Mouse (Mus musculus): ENCODE results near the gene Csf3. TPM values are rescaled to one million over a fixed set of nuclear protein-coding genes. Genes with fewer than 3 reads are reported as not detected.

The Csf3 gene
- polyA plus RNA-seq, 1 experiment from 2014 or later = not detected

- Histone ChIP-seq H3K4me2 (ENCODE audit: low read depth, low read length, severe bottlenecking) (no peak overlapping the region), H3K27me3 (ENCODE audit: control insufficient read depth, insufficient read depth, low read length) (no peaks in the 10 kb centered on the region), H3K27ac (ENCODE audit: low read depth, low read length) (peak overlapping the region; percentile 12; the same call in 1 of the 2 replicates), H3K9me3 (ENCODE audit: control insufficient read depth, low read length) (no peaks in the 10 kb centered on the region), H3K9ac (ENCODE audit: low read length) (peak overlapping the region; percentile 37; the same call in 1 of the 2 replicates), H3K4me1 (replicated peaks; ENCODE audit: control insufficient read depth, insufficient read depth, low read length) (peaks cover 68% of the 10 kb centered on the region), H3K4me3 (ENCODE audit: low read depth, low read length) (no peak overlapping the region), H3K36me3 (ENCODE audit: control insufficient read depth, insufficient read depth, low read length) (no peaks in the 10 kb centered on the region)
- WGBS = 52% methylated on average over 12 of the region's 12 CpGs
- ATAC-seq (replicated peaks; ENCODE audit: low FRiP score) (no peak), DNase-seq (ENCODE audit: low spot score) (no peak)
These were observed 45.1 kb downstream of the Csf3 start for GRCm38 (mm10) chr11:98745932-98746853.

- Histone ChIP-seq H3K9me3 (ENCODE audit: control insufficient read depth, low read length) (no peaks in the 10 kb centered on the region), H3K9ac (ENCODE audit: low read length) (peak overlapping the region; percentile 37), H3K4me3 (ENCODE audit: low read depth, low read length) (no peak overlapping the region), H3K4me1 (replicated peaks; ENCODE audit: control insufficient read depth, insufficient read depth, low read length) (peaks cover 75% of the 10 kb centered on the region), H3K36me3 (ENCODE audit: control insufficient read depth, insufficient read depth, low read length) (no peaks in the 10 kb centered on the region), H3K4me2 (ENCODE audit: low read depth, low read length, severe bottlenecking) (peak overlapping the region; percentile 44), H3K27me3 (ENCODE audit: control insufficient read depth, insufficient read depth, low read length) (no peaks in the 10 kb centered on the region), H3K27ac (ENCODE audit: low read depth, low read length) (peak overlapping the region; percentile 64)
- ATAC-seq (replicated peaks; ENCODE audit: low FRiP score) (peak; percentile 59; the same call in 1 of the 2 replicates), DNase-seq (ENCODE audit: low spot score) (peak; percentile 85)
- 12% methylated on average over 19 of the region's 19 CpGs for WGBS
These were observed 46.0 kb downstream of the Csf3 start for GRCm38 (mm10) chr11:98746855-98747693.

- Histone ChIP-seq H3K36me3 (ENCODE audit: control insufficient read depth, insufficient read depth, low read length) (no peaks in the 10 kb centered on the region), H3K4me2 (ENCODE audit: low read depth, low read length, severe bottlenecking) (peak overlapping the region; percentile 37; the same call in 1 of the 2 replicates), H3K27ac (ENCODE audit: low read depth, low read length) (peak overlapping the region; percentile 74), H3K27me3 (ENCODE audit: control insufficient read depth, insufficient read depth, low read length) (no peaks in the 10 kb centered on the region), H3K4me3 (ENCODE audit: low read depth, low read length) (no peak overlapping the region), H3K4me1 (replicated peaks; ENCODE audit: control insufficient read depth, insufficient read depth, low read length) (peaks cover 72% of the 10 kb centered on the region), H3K9ac (ENCODE audit: low read length) (peak overlapping the region; percentile 47), H3K9me3 (ENCODE audit: control insufficient read depth, low read length) (no peaks in the 10 kb centered on the region)
- WGBS = 29% methylated on average over 6 of the region's 6 CpGs
- DNase-seq (ENCODE audit: low spot score) (no peak), ATAC-seq (replicated peaks; ENCODE audit: low FRiP score) (no peak)
These were observed 46.9 kb downstream of the Csf3 start for GRCm38 (mm10) chr11:98747804-98748505.

GRCm38 (mm10) chr11:98748506-98749416 is 47.7 kb downstream of the Csf3 start:
- ATAC-seq (replicated peaks; ENCODE audit: low FRiP score) (0 out of 2 replicates have a peak, but pooled peaks have one; percentile 25), DNase-seq (ENCODE audit: low spot score) (peak; percentile 62)
- WGBS = 27% methylated on average over 15 of the region's 15 CpGs
- peak overlapping the region; percentile 74 for H3K27ac ChIP-seq (ENCODE audit: low read depth, low read length)
- H3K9me3 ChIP-seq (ENCODE audit: control insufficient read depth, low read length) = no peaks in the 10 kb centered on the region
- no peak overlapping the region for H3K4me3 ChIP-seq (ENCODE audit: low read depth, low read length)
- no peaks in the 10 kb centered on the region for H3K27me3 ChIP-seq (ENCODE audit: control insufficient read depth, insufficient read depth, low read length)
- H3K4me1 ChIP-seq (replicated peaks; ENCODE audit: control insufficient read depth, insufficient read depth, low read length) = peaks cover 64% of the 10 kb centered on the region
- no peaks in the 10 kb centered on the region for H3K36me3 ChIP-seq (ENCODE audit: control insufficient read depth, insufficient read depth, low read length)
- peak overlapping the region; percentile 41; the same call in 1 of the 2 replicates for H3K9ac ChIP-seq (ENCODE audit: low read length)
- H3K4me2 ChIP-seq (ENCODE audit: low read depth, low read length, severe bottlenecking) = peak overlapping the region; percentile 37

GRCm38 (mm10) chr11:98749716-98750115 is 48.7 kb downstream of the Csf3 start:
- Histone ChIP-seq H3K4me1 (replicated peaks; ENCODE audit: control insufficient read depth, insufficient read depth, low read length) (peaks cover 57% of the 10 kb centered on the region), H3K9ac (ENCODE audit: low read length) (peak overlapping the region; percentile 41; the same call in 1 of the 2 replicates), H3K4me2 (ENCODE audit: low read depth, low read length, severe bottlenecking) (peak overlapping the region; percentile 37; the same call in 1 of the 2 replicates), H3K27me3 (ENCODE audit: control insufficient read depth, insufficient read depth, low read length) (no peaks in the 10 kb centered on the region), H3K4me3 (ENCODE audit: low read depth, low read length) (no peak overlapping the region), H3K27ac (ENCODE audit: low read depth, low read length) (peak overlapping the region; percentile 74), H3K9me3 (ENCODE audit: control insufficient read depth, low read length) (no peaks in the 10 kb centered on the region), H3K36me3 (ENCODE audit: control insufficient read depth, insufficient read depth, low read length) (no peaks in the 10 kb centered on the region)
- no peak for DNase-seq (ENCODE audit: low spot score)
- ATAC-seq (replicated peaks; ENCODE audit: low FRiP score) = no peak
- WGBS = 31% methylated on average over 5 of the region's 5 CpGs

- peak overlapping the region; percentile 74 for H3K27ac ChIP-seq (ENCODE audit: low read depth, low read length)
- 0 out of 2 replicates have a peak, but pooled peaks have one; percentile 4 for ATAC-seq (replicated peaks; ENCODE audit: low FRiP score)
- peak overlapping the region; percentile 41; the same call in 1 of the 2 replicates for H3K9ac ChIP-seq (ENCODE audit: low read length)
- H3K27me3 ChIP-seq (ENCODE audit: control insufficient read depth, insufficient read depth, low read length) = no peaks in the 10 kb centered on the region
- WGBS = 31% methylated on average over 17 of the region's 17 CpGs
- peak; percentile 74 for DNase-seq (ENCODE audit: low spot score)
- no peak overlapping the region for H3K4me3 ChIP-seq (ENCODE audit: low read depth, low read length)
- H3K4me2 ChIP-seq (ENCODE audit: low read depth, low read length, severe bottlenecking) = peak overlapping the region; percentile 27; the same call in 1 of the 2 replicates
- no peaks in the 10 kb centered on the region for H3K9me3 ChIP-seq (ENCODE audit: control insufficient read depth, low read length)
- no peaks in the 10 kb centered on the region for H3K36me3 ChIP-seq (ENCODE audit: control insufficient read depth, insufficient read depth, low read length)
- H3K4me1 ChIP-seq (replicated peaks; ENCODE audit: control insufficient read depth, insufficient read depth, low read length) = peaks cover 57% of the 10 kb centered on the region
These were observed 49.5 kb downstream of the Csf3 start for GRCm38 (mm10) chr11:98750351-98751201.

Data from forebrain, embryonic 11.5 days (tissue).